Comparison of ENCODE assay signal across 8 mouse cellular contexts in the genomic region with DNA sequence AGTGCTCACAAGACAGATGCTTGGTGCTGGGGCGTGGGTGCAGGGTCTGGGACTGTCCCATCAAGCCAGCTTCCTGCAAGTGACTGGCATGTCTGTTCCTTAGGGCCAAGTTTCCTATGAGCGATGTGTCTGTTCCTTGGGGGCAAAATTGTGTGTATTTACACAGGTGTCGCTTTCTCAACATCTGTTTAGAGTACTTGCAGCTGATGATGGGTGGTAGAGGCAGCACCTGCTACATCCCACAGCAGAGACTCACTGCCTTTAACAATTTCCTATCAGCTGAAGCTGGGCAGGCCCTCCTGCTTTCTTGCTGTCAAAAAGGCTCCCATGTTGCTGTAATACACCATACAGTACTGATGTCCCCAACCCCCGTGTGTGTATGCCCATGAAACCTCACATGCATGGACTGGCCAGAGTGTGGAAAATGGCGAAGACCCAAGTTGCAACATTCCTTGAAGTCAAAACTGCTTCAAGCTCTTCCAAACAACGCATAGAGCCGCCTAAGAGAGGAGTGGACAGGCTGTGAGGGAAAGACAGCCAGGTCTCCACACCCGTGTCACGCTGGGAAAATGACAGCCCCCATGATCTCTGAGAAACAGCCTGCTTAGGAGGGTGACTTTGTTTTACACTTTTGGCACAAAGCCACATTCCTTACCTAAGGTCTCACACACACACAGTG. TPM values are rescaled to one million over a fixed set of nuclear protein-coding genes. Genes with fewer than 3 reads are reported as not detected.
DNase-seq lines count a peak whose midpoint lies in the region; ATAC-seq and TF ChIP-seq lines count a peak whose summit lies in the region.

No protein-coding gene starts in this region.

- H3K4me2 ChIP-seq in lung, embryonic 15.5 days = peak overlapping the region; percentile 71
- H3K4me2 ChIP-seq in forebrain, embryonic 15.5 days (replicated peaks) = peak overlapping the region; percentile 67
- H3K4me2 ChIP-seq in liver, embryonic 11.5 days = peak overlapping the region; percentile 75
- peak overlapping the region; percentile 74 for H3K4me2 ChIP-seq in neural tube, embryonic 15.5 days

- H3K9ac ChIP-seq in lung, embryonic 15.5 days = peak overlapping the region; percentile 61
- peak overlapping the region; percentile 75 for H3K9ac ChIP-seq in forebrain, embryonic 15.5 days (replicated peaks)
- peak overlapping the region; percentile 74 for H3K9ac ChIP-seq in liver, embryonic 11.5 days (ENCODE audit: low read depth, low read length)
- H3K9ac ChIP-seq in neural tube, embryonic 15.5 days (replicated peaks) = peak overlapping the region; percentile 77

- ATAC-seq in lung, embryonic 15.5 days (ENCODE audit: borderline replicate concordance, extremely low read depth, low FRiP score, low TSS enrichment) = peak; percentile 2; the same call in 1 of the 2 replicates
- ATAC-seq in forebrain, embryonic 15.5 days (replicated peaks) = peak; percentile 4; the same call in 1 of the 2 replicates
- no peak for ATAC-seq in liver, embryonic 11.5 days (replicated peaks; ENCODE audit: low FRiP score)
- peak; percentile 7 for ATAC-seq in neural tube, embryonic 15.5 days (ENCODE audit: low FRiP score)

- peaks cover 20% of the 10 kb centered on the region for H3K4me1 ChIP-seq in cerebellum, adult 2 months (ENCODE audit: control insufficient read depth, insufficient read depth, low read length)
- peaks cover 52% of the 10 kb centered on the region for H3K4me1 ChIP-seq in lung, embryonic 15.5 days
- peaks cover 32% of the 10 kb centered on the region for H3K4me1 ChIP-seq in forebrain, embryonic 15.5 days
- H3K4me1 ChIP-seq in liver, embryonic 11.5 days (replicated peaks; ENCODE audit: control insufficient read depth, insufficient read depth, low read length) = peaks cover 32% of the 10 kb centered on the region
- H3K4me1 ChIP-seq in neural tube, embryonic 15.5 days = peaks cover 45% of the 10 kb centered on the region

- no peaks in the 10 kb centered on the region for H3K9me3 ChIP-seq in lung, embryonic 15.5 days
- no peaks in the 10 kb centered on the region for H3K9me3 ChIP-seq in forebrain, embryonic 15.5 days
- no peaks in the 10 kb centered on the region for H3K9me3 ChIP-seq in liver, embryonic 11.5 days (ENCODE audit: control insufficient read depth, low read length)
- no peaks in the 10 kb centered on the region for H3K9me3 ChIP-seq in neural tube, embryonic 15.5 days (replicated peaks)

- H3K27me3 ChIP-seq in cerebellum, adult 2 months (ENCODE audit: control insufficient read depth, insufficient read depth, low read length) = no peaks in the 10 kb centered on the region
- H3K27me3 ChIP-seq in lung, embryonic 15.5 days = no peaks in the 10 kb centered on the region
- no peaks in the 10 kb centered on the region for H3K27me3 ChIP-seq in forebrain, embryonic 15.5 days
- no peaks in the 10 kb centered on the region for H3K27me3 ChIP-seq in liver, embryonic 11.5 days (replicated peaks; ENCODE audit: control insufficient read depth, insufficient read depth, low read length)
- no peaks in the 10 kb centered on the region for H3K27me3 ChIP-seq in neural tube, embryonic 15.5 days (replicated peaks)

- 25% methylated on average over 9 of the region's 9 CpGs for WGBS in cerebellum, adult 2 months
- WGBS in lung, embryonic 15.5 days = 13% methylated on average over 9 of the region's 9 CpGs
- WGBS in forebrain, embryonic 15.5 days = 23% methylated on average over 9 of the region's 9 CpGs
- WGBS in liver, embryonic 11.5 days = 43% methylated on average over 9 of the region's 9 CpGs
- 21% methylated on average over 9 of the region's 9 CpGs for WGBS in neural tube, embryonic 15.5 days

- H3K36me3 ChIP-seq in lung, embryonic 15.5 days = peaks cover 22% of the 10 kb centered on the region
- H3K36me3 ChIP-seq in forebrain, embryonic 15.5 days = peaks cover 19% of the 10 kb centered on the region
- peaks cover 16% of the 10 kb centered on the region for H3K36me3 ChIP-seq in liver, embryonic 11.5 days (ENCODE audit: control insufficient read depth, insufficient read depth, low read length)
- peaks cover 20% of the 10 kb centered on the region for H3K36me3 ChIP-seq in neural tube, embryonic 15.5 days

- TF ChIP-seq POLR2A in cerebellum, adult 2 months (IDR thresholded peaks at IDR 0.05; ENCODE audit: borderline replicate concordance, insufficient read depth, low read length) = no peak

- peak in 1 of 2 experiments; percentile 20 for DNase-seq in cerebellum, adult 2 months
- DNase-seq in cerebellum, adult 9-11 months = no peak
- no peak for DNase-seq in lung, postnatal 4 days
- no peak for DNase-seq in liver, embryonic 11.5 days (ENCODE audit: low spot score)
- no peak for DNase-seq in urinary bladder, adult 18-20 months (ENCODE audit: low spot score in 2 of 2)

- H3K4me3 ChIP-seq in cerebellum, adult 2 months (replicated peaks; ENCODE audit: insufficient read depth, low read depth, low read length) = peak overlapping the region; percentile 83
- H3K4me3 ChIP-seq in lung, embryonic 15.5 days = peak overlapping the region; percentile 83
- H3K4me3 ChIP-seq in forebrain, embryonic 15.5 days = peak overlapping the region; percentile 60
- peak overlapping the region; percentile 66 for H3K4me3 ChIP-seq in liver, embryonic 11.5 days (ENCODE audit: low read depth, low read length)
- H3K4me3 ChIP-seq in neural tube, embryonic 15.5 days (replicated peaks) = peak overlapping the region; percentile 97

- peak overlapping the region; percentile 95 for H3K27ac ChIP-seq in cerebellum, adult 2 months (ENCODE audit: insufficient read depth, low read length)
- H3K27ac ChIP-seq in lung, embryonic 15.5 days = peak overlapping the region; percentile 95
- H3K27ac ChIP-seq in forebrain, embryonic 15.5 days (replicated peaks) = peak overlapping the region; percentile 95
- H3K27ac ChIP-seq in liver, embryonic 11.5 days (ENCODE audit: low read depth, low read length) = peak overlapping the region; percentile 68
- peak overlapping the region; percentile 99 for H3K27ac ChIP-seq in neural tube, embryonic 15.5 days (replicated peaks)

- TF ChIP-seq CTCF in cerebellum, adult 2 months (IDR thresholded peaks at IDR 0.05; ENCODE audit: borderline replicate concordance, insufficient read depth, low read depth, low read length) = no peak

RNA-seq across cellular contexts. Expression of a gene that starts 0.9 kb away (rescaled TPM):
- 115 and 125 TPM in 2 replicates for polyA plus RNA-seq in cerebellum, adult 2 months (2012; rRNA removed)
- polyA plus RNA-seq in lung, embryonic 15.5 days (2015; fragmentation: Nextera tagmentation; extraction: Ambion mirVana) = 57.6 and 60.4 TPM in 2 replicates
- polyA plus RNA-seq in forebrain, embryonic 15.5 days (2015; fragmentation: Nextera tagmentation; extraction: Ambion mirVana) = 75.7 and 77.2 TPM in 2 replicates
- 59.7 and 65.4 TPM in 2 replicates for polyA plus RNA-seq in liver, embryonic 11.5 days (2014; fragmentation: Nextera tagmentation; extraction: Ambion mirVana)
- 62.8 and 71.6 TPM in 2 replicates for polyA plus RNA-seq in neural tube, embryonic 15.5 days (2015; fragmentation: Nextera tagmentation; extraction: Ambion mirVana)
